Mouse (Mus musculus) adrenal gland, postnatal 0 days (tissue): ENCODE results near the gene Ppp1r21. TPM values are rescaled to one million over a fixed set of nuclear protein-coding genes. Genes with fewer than 3 reads are reported as not detected.

Experiments
- polyA plus RNA-seq: library from polyadenylated mRNA; unstranded; fragments of >200 nt; fragmentation: Nextera tagmentation; extraction: Ambion mirVana; gene quantifications from 2 replicates; pipeline ENCODE4 v1.2.1, GENCODE M21; 2015

The Ppp1r21 gene
- 18.6 and 21.0 TPM in 2 replicates for polyA plus RNA-seq

DNA sequence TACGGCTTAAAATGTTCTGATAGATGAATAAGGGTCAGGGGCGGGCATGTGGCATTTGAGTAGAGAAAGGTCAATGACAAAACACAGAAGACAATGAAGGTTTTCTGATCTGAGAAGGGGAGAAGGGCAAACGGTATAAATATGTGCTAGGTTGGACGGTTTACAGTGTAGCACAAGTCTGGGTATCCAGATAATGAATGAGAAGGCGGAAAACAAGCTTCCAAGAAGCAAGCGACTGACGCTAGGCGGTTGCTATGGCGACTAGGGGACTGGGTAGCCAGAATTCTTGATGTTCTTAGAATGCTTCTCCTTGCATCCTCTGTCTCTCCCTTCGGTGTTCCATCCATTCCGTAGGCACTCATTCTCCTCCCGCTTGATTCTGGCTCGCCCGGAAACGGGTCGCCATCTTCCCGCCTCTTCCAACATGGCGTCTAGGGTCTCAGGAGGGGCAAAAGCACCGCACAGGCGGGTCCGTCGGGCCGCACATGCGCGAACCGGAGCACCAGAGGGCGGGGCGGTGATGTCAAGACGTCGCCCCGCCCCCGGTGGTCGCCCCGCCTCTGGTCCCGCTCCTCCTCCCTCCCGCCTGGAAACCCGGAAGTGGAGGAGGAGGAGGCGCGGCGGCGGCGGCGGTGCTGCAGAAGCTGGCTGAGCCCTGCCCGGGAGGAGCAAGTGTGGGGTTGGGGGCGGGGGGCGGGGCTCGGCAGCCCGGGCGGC is at the start of gene Ppp1r21:
Gene Ppp1r21 (plus strand): TSS at position 600 of the 717 bp plus-strand sequence.

DNA sequence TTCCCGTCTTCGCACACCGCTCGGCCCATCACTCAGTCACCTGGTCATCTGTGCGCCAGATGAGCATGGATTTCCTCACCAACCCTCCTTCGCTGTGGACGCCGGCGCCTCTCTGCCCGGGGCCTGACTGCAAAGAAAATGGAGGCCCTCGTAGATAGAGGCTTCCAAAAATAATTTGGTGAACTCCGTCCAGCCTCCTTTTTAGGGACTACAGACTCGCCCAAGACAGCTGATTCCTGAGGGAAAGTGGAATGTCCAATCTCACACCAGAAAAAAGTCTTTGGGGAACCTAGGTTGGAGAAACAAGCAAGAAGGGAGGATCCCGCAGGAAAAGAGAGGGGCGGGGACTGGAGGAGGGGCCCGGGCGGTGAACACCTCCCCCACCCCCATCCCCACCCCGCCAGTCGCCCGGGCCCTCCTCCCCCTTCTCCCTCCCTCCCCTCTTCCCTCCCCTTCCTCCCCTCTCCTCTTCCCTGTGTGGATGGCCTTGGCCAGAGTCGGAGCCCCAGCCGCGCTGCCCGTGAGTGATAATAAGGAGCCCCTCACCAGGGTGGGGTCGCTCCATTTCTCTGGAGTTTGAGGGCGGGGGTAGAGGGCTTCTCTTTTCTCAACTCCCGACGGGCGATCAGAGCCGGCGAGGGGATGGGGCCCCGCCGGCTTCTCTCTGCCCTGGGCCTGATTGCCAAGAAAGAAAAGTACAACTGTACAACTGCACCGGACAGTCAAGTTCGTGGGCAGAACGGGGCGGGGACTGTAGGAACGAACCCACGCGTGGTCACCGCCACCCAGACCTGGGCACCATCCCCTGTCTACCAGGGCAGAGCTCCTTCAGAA is 67.5 kb downstream of the Ppp1r21 start, which contains the start of gene Ston1:
Gene Ston1 (plus strand): TSS at position 463 of the 834 bp plus-strand sequence.

Other genes with a start within 250 kb of the Ppp1r21 start
- 6.7 and 7.7 TPM in 2 replicates for gene Foxn2, start 89.4 kb upstream of the Ppp1r21 start, polyA plus RNA-seq
- 5.7 and 5.8 TPM in 2 replicates for gene Ston1, start 67.6 kb downstream of the Ppp1r21 start, polyA plus RNA-seq
- gene Gtf2a1l, start 138.5 kb downstream of the Ppp1r21 start, polyA plus RNA-seq, result 0.17 TPM in 1 of 2 replicates, not detected in the other